Mouse (Mus musculus): Measurements from ENCODE around the gene D10Jhu81e.

DNA sequence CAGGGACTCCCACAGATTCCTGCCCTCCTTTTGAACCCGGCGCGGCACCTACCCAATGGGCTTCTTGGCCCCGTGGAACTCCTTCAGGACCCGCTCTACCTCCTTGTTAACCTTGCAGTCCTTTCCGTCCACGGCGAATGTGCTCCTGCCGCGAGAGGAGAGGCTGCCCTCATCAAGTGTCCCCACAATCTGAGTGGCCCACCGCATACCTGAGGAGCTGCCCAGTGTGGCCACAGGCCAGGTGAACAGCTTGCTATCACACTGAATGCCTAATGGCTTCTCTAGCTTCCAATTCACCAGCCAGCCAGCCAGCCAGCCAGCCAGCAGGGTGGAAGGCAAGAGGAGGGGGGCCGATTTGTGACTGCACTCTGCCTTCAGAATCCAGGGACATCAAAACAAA lies 4.8 kb downstream of the D10Jhu81e start:
- no peak for TF ChIP-seq CTCF (IDR thresholded peaks at IDR 0.05; ENCODE audit: borderline replicate concordance, extremely low read depth, insufficient read depth, insufficient read length)
- TF ChIP-seq POLR2A (IDR thresholded peaks at IDR 0.05; ENCODE audit: borderline replicate concordance, extremely low read depth, insufficient read depth, insufficient read length, poor library complexity, severe bottlenecking), result no peak

Data from brain, embryonic 14.5 days (tissue).